Mouse (Mus musculus): Measurements from ENCODE around the gene Tbc1d19. TPM values are rescaled to one million over a fixed set of nuclear protein-coding genes. Genes with fewer than 3 reads are reported as not detected.
A peak's percentile ranks its signal among the peaks of the same experiment; 100 is the strongest.

Gene Tbc1d19
- total and polyA plus RNA-seq, 2 experiments from 2014 or later, result 44.0 to 50.6 TPM

DNA sequence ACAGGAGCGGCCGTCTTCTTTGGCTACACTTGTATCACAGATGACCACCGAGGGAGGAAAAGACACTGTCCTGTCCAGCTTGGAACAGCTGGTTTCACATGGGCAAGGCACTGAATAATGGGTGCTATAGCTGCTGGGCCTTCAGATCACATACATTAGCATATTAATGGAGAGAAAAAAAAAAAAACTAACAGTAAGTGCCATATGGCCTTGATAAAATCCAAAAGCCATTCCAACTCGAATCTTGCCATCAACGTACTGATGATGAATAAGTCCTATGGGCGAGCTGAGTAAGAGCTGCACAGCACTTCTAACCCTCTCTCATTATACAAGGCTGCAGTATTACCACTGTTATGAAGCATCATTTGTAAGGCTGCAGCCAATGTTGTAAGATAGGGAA is 45.2 kb downstream of the Tbc1d19 start:
- DNase-seq (ENCODE audit: low spot score), result no peak
- H3K4me1 ChIP-seq (ENCODE audit: insufficient read depth, low read length), result no peaks in the 10 kb centered on the region
- H3K9me3 ChIP-seq (ENCODE audit: low read length), result no peaks in the 10 kb centered on the region
- H3K4me3 ChIP-seq (ENCODE audit: low read depth, low read length), result no peak overlapping the region
- WGBS, result 46% methylated on average over 6 of the region's 6 CpGs
- no peak overlapping the region for H3K4me2 ChIP-seq (ENCODE audit: low read depth, low read length, poor library complexity, severe bottlenecking)
- no peak for TF ChIP-seq CTCF (IDR thresholded peaks at IDR 0.05)
- no peak overlapping the region for H3K9ac ChIP-seq (replicated peaks; ENCODE audit: low read length, poor library complexity, severe bottlenecking)
- H3K27me3 ChIP-seq (ENCODE audit: insufficient read depth, low read length), result no peaks in the 10 kb centered on the region
- no peak overlapping the region for H3K27ac ChIP-seq (ENCODE audit: low read depth, low read length)
- no peak for ATAC-seq (ENCODE audit: low FRiP score)
- H3K36me3 ChIP-seq (ENCODE audit: insufficient read depth, low read length), result 0 out of 2 replicates have a peak, but pooled peaks cover 4% of the 10 kb centered on the region

DNA sequence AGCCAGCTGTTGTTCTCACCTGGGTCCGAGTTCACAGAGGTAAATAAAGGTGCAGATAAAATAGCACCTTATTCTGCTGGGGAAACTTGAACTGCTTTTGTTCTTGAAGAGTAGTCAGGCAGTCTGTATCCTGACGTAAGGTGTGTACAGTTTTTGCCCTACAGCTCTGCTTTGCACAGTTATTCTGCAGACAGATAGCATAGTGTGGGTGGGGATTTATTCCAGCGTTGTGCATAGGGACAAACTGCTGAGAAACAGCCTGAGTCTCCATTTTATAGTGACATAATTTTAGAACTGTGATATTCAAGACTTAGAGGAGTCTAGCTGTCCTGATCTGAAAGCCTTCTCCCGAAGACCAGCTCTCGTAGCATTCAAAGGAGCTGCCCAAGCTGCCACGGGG is 46.6 kb downstream of the Tbc1d19 start:
- no peak for TF ChIP-seq CTCF (IDR thresholded peaks at IDR 0.05)
- DNase-seq (ENCODE audit: low spot score), result no peak
- Histone ChIP-seq H3K36me3 (ENCODE audit: insufficient read depth, low read length) (0 out of 2 replicates have a peak, but pooled peaks cover 4% of the 10 kb centered on the region), H3K4me2 (ENCODE audit: low read depth, low read length, poor library complexity, severe bottlenecking) (no peak overlapping the region), H3K4me1 (ENCODE audit: insufficient read depth, low read length) (no peaks in the 10 kb centered on the region), H3K4me3 (ENCODE audit: low read depth, low read length) (no peak overlapping the region), H3K27ac (ENCODE audit: low read depth, low read length) (no peak overlapping the region), H3K27me3 (ENCODE audit: insufficient read depth, low read length) (no peaks in the 10 kb centered on the region), H3K9me3 (ENCODE audit: low read length) (no peaks in the 10 kb centered on the region), H3K9ac (replicated peaks; ENCODE audit: low read length, poor library complexity, severe bottlenecking) (no peak overlapping the region)
- WGBS, result 86% methylated on average over 6 of the region's 6 CpGs
- no peak for ATAC-seq (ENCODE audit: low FRiP score)

DNA sequence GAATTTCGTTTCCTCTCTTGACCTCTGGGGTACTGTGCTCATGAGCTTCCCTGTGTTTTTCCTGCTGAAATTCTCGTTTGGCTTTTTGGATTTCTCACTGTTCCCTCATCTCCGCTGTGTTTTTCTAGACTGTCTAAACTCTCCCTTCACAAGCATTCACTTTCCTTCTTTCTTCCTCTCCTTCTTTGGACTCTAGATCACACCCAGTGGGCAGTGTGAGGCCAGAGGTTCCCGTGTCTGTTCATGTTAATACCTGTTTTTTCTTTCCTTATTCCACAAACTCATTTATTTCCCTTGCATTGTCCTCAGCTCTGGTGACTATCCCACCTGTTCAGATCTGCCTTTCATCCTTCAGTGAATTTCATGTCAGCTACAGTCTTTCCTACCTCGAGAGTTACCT is 55.7 kb downstream of the Tbc1d19 start:
- peaks cover 7% of the 10 kb centered on the region for H3K36me3 ChIP-seq (ENCODE audit: insufficient read depth, low read length)
- no peak overlapping the region for H3K9ac ChIP-seq (replicated peaks; ENCODE audit: low read length, poor library complexity, severe bottlenecking)
- H3K27me3 ChIP-seq (ENCODE audit: insufficient read depth, low read length), result no peaks in the 10 kb centered on the region
- no peak for TF ChIP-seq CTCF (IDR thresholded peaks at IDR 0.05)
- H3K4me1 ChIP-seq (ENCODE audit: insufficient read depth, low read length), result no peaks in the 10 kb centered on the region
- no peak overlapping the region for H3K4me3 ChIP-seq (ENCODE audit: low read depth, low read length)
- H3K9me3 ChIP-seq (ENCODE audit: low read length), result no peaks in the 10 kb centered on the region
- DNase-seq (ENCODE audit: low spot score) (no peak), ATAC-seq (ENCODE audit: low FRiP score) (no peak)
- no peak overlapping the region for H3K4me2 ChIP-seq (ENCODE audit: low read depth, low read length, poor library complexity, severe bottlenecking)
- H3K27ac ChIP-seq (ENCODE audit: low read depth, low read length), result no peak overlapping the region
- 81% methylated on average over 5 of the region's 5 CpGs for WGBS

DNA sequence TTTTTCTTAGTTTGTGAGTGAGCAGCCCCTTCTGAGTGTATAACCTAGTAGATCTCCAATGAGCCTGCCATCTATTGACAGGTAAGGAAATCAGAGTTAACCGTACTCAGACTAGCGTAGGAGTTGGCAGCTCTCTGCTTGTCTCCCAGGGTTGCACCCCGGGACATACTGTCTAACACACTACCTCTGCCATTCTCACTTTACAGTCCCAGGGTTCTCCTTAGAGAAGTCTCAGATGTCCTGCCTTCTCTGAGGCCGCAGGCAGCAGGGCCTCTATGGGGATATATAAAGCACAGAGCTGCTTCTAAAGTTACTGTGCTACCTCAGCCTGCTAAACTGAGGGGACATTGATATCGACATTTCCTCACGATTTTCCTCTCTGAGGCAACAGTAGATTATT is 56.6 kb downstream of the Tbc1d19 start:
- Histone ChIP-seq H3K9ac (replicated peaks; ENCODE audit: low read length, poor library complexity, severe bottlenecking) (no peak overlapping the region), H3K9me3 (ENCODE audit: low read length) (no peaks in the 10 kb centered on the region), H3K4me2 (ENCODE audit: low read depth, low read length, poor library complexity, severe bottlenecking) (no peak overlapping the region), H3K27me3 (ENCODE audit: insufficient read depth, low read length) (no peaks in the 10 kb centered on the region), H3K4me3 (ENCODE audit: low read depth, low read length) (no peak overlapping the region), H3K36me3 (ENCODE audit: insufficient read depth, low read length) (peaks cover 7% of the 10 kb centered on the region), H3K27ac (ENCODE audit: low read depth, low read length) (no peak overlapping the region), H3K4me1 (ENCODE audit: insufficient read depth, low read length) (no peaks in the 10 kb centered on the region)
- WGBS, result 93% methylated on average over 6 of the region's 6 CpGs
- ATAC-seq (ENCODE audit: low FRiP score) (no peak), DNase-seq (ENCODE audit: low spot score) (no peak)
- TF ChIP-seq CTCF (IDR thresholded peaks at IDR 0.05), result no peak

DNA sequence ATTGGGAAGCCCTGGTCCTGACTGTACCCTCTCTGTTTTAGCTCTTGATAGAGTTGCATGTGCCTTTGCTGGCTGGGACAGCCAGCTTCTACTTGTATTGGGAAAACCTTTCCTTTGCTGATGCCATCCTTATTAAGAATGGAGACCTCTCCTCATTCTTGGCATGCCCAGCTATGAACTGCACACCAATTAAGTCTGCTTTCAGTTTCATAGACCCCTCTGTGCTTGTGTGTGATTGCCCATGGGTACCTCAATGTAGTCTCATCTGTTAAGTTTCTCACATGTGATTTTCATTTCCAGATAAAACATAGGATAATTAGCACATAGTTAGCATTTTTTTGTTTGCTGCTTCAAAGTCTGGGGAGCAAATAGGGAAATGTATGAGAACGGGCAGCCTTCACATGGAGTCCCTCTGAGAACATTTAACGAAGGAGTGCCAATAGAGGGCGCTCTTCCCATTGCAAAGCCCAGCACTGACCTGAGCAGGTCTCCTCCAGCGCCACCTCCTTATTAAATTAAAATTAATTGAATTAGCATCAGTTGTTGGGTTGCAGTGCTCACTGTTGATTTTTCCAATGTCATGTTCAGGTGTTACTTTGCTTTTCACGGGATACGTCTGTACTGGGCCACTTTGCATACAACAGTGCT is 62.4 kb downstream of the Tbc1d19 start:
- 27% methylated on average over 6 of the region's 6 CpGs for WGBS
- Histone ChIP-seq H3K9ac (replicated peaks; ENCODE audit: low read length, poor library complexity, severe bottlenecking) (no peak overlapping the region), H3K27ac (ENCODE audit: low read depth, low read length) (no peak overlapping the region), H3K36me3 (ENCODE audit: insufficient read depth, low read length) (peaks cover 16% of the 10 kb centered on the region; the same call in 1 of the 2 replicates), H3K4me3 (ENCODE audit: low read depth, low read length) (no peak overlapping the region), H3K9me3 (ENCODE audit: low read length) (no peaks in the 10 kb centered on the region), H3K27me3 (ENCODE audit: insufficient read depth, low read length) (no peaks in the 10 kb centered on the region), H3K4me1 (ENCODE audit: insufficient read depth, low read length) (no peaks in the 10 kb centered on the region), H3K4me2 (ENCODE audit: low read depth, low read length, poor library complexity, severe bottlenecking) (no peak overlapping the region)
- TF ChIP-seq CTCF (IDR thresholded peaks at IDR 0.05), result peak; percentile 84
- ATAC-seq (ENCODE audit: low FRiP score) (peak; percentile 72; the same call in 1 of the 2 replicates), DNase-seq (ENCODE audit: low spot score) (peak; percentile 81)

DNA sequence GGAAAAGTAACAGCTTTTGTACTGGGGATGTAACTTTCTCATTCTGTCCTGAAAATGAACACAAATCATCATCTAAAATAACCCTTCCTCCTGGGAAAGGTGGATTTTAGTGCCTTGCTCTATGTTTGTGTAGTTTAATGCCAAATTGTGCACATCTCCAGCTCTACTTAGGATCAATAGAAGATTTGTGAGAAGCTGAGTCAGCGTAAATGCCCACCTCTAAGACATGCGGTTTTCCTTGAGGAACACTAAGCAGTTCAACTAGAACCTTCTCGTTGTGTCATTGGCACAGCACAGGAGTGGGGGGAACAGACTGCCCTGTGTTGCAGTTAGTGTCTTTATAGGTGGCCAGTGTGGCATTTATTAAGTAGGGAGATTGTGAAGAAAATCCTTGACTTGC is 65.6 kb downstream of the Tbc1d19 start:
- TF ChIP-seq CTCF (IDR thresholded peaks at IDR 0.05), result no peak
- no peak for DNase-seq (ENCODE audit: low spot score)
- Histone ChIP-seq H3K27ac (ENCODE audit: low read depth, low read length) (no peak overlapping the region), H3K9ac (replicated peaks; ENCODE audit: low read length, poor library complexity, severe bottlenecking) (no peak overlapping the region), H3K36me3 (ENCODE audit: insufficient read depth, low read length) (0 out of 2 replicates have a peak, but pooled peaks cover 14% of the 10 kb centered on the region), H3K27me3 (ENCODE audit: insufficient read depth, low read length) (no peaks in the 10 kb centered on the region), H3K4me1 (ENCODE audit: insufficient read depth, low read length) (no peaks in the 10 kb centered on the region), H3K9me3 (ENCODE audit: low read length) (no peaks in the 10 kb centered on the region), H3K4me2 (ENCODE audit: low read depth, low read length, poor library complexity, severe bottlenecking) (no peak overlapping the region), H3K4me3 (ENCODE audit: low read depth, low read length) (no peak overlapping the region)
- no peak for ATAC-seq (ENCODE audit: low FRiP score)
- 92% methylated on average over 3 of the region's 3 CpGs for WGBS
